Comparison of ENCODE assay signal across 15 mouse cellular contexts in the genomic region with DNA sequence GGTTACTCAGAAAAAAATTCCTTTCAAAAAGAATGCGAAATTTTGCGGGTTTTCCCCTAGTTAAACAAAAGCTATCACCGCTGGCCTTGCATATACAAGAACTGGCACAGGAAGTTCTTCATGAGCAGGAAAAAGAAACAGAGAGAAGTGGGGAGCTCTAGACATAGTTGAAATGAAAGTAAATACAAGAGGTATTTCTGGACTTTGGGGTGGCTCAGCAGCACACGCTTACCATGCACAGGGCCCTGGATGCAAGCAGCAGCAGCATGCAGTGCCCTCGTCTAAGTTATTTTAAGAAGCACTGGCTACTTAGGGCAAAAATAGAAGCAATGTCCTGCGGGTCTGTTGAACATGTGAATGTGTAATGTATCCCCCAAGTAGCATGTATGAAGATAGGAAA. TPM values are rescaled to one million over a fixed set of nuclear protein-coding genes. Genes with fewer than 3 reads are reported as not detected.
DNase-seq lines count a peak whose midpoint lies in the region.
"Had no signal": no experiment of that assay in that cellular context is flagged by ENCODE, and none has a peak within 500 bp of the region (broad histone marks: within the 10 kb centered on the region; RNA-seq: fewer than 3 reads in every experiment).

No protein-coding gene starts in this region.

- no peaks in the 10 kb centered on the region for H3K27me3 ChIP-seq in heart, embryonic 10.5 days (ENCODE audit: insufficient read depth, poor library complexity, severe bottlenecking)
- no peaks in the 10 kb centered on the region for H3K27me3 ChIP-seq in splenic B cell, adult 2 months (ENCODE audit: control insufficient read depth, insufficient read depth, low read length, poor library complexity, severe bottlenecking)
- H3K27me3 ChIP-seq: embryonic facial prominence, embryonic 15.5 days had no signal

- no peak overlapping the region for H3K4me3 ChIP-seq in heart, embryonic 10.5 days
- H3K4me3 ChIP-seq: embryonic facial prominence, embryonic 15.5 days; limb, embryonic 10.5 days had no signal

- WGBS in heart, embryonic 10.5 days: 55% methylated on average over 6 of the region's 6 CpGs

- no peaks in the 10 kb centered on the region for H3K4me1 ChIP-seq in heart, embryonic 10.5 days
- H3K4me1 ChIP-seq: embryonic facial prominence, embryonic 15.5 days; limb, embryonic 10.5 days had no signal

- DNase-seq in spleen, postnatal 36 days (ENCODE audit: low spot score in 2 of 2): peak; percentile 23 to 44
- no peak for DNase-seq in spleen, adult 12 weeks (ENCODE audit: low spot score)
- no peak for DNase-seq in heart, embryonic 10.5 days (ENCODE audit: low spot score)
- peak; percentile 53 for DNase-seq in induced T-regulatory cell, adult 2 months (ENCODE audit: low read depth)
- peak; percentile 37 for DNase-seq in splenic B cell, adult 2 months (ENCODE audit: low read depth, low spot score)
- no peak for DNase-seq in cerebellum, adult 18-20 months
- DNase-seq in T-cell, adult 2 months (ENCODE audit: low spot score): no peak
- no peak for DNase-seq in cerebellum, adult 11 months
- DNase-seq: cerebellum, postnatal 36 days; kidney, adult 9 months; liver, postnatal 0 days; thymus, adult 2 months had no signal

- no peaks in the 10 kb centered on the region for H3K9me3 ChIP-seq in heart, embryonic 10.5 days
- H3K9me3 ChIP-seq: embryonic facial prominence, embryonic 15.5 days; G1E; limb, embryonic 10.5 days had no signal

- H3K36me3 ChIP-seq in heart, embryonic 10.5 days: no peaks in the 10 kb centered on the region
- no peaks in the 10 kb centered on the region for H3K36me3 ChIP-seq in splenic B cell, adult 2 months (ENCODE audit: control insufficient read depth, insufficient read depth, low read length, poor library complexity, severe bottlenecking)
- H3K36me3 ChIP-seq: embryonic facial prominence, embryonic 15.5 days; G1E; limb, embryonic 10.5 days had no signal

- peak overlapping the region; percentile 80 for H3K27ac ChIP-seq in heart, embryonic 10.5 days
- H3K27ac ChIP-seq: embryonic facial prominence, embryonic 15.5 days; limb, embryonic 10.5 days had no signal

RNA-seq across cellular contexts. Expression of a gene that starts 48.4 kb away (rescaled TPM):
- polyA plus RNA-seq in heart, embryonic 10.5 days (2016; fragmentation: Nextera tagmentation; extraction: Ambion mirVana): 60.0 and 70.3 TPM in 2 replicates

Comparison
In these comparisons a context has a peak if more than half of its experiments do, and no peak if none do; other contexts are left out.
1. DNase-seq: peak in spleen, postnatal 36 days (2 of 2), induced T-regulatory cell, adult 2 months (single experiment) and splenic B cell, adult 2 months (single experiment); none in spleen, adult 12 weeks (single experiment), heart, embryonic 10.5 days (single experiment), cerebellum, adult 18-20 months (0 of 2), T-cell, adult 2 months (single experiment) and cerebellum, adult 11 months (single experiment).